Mouse (Mus musculus): Measurements from ENCODE around the gene Alg12. TPM values are rescaled to one million over a fixed set of nuclear protein-coding genes. Genes with fewer than 3 reads are reported as not detected.
A peak's percentile ranks its signal among the peaks of the same experiment; 100 is the strongest.
"Not testable (repeated sequence)": the region's sequence is repeated elsewhere in the genome, so short reads cannot be mapped to it uniquely, and the experiment has no call there.

The Alg12 gene
- total RNA-seq, 2 experiments from 2014 or later: 13.0 to 16.3 TPM

DNA sequence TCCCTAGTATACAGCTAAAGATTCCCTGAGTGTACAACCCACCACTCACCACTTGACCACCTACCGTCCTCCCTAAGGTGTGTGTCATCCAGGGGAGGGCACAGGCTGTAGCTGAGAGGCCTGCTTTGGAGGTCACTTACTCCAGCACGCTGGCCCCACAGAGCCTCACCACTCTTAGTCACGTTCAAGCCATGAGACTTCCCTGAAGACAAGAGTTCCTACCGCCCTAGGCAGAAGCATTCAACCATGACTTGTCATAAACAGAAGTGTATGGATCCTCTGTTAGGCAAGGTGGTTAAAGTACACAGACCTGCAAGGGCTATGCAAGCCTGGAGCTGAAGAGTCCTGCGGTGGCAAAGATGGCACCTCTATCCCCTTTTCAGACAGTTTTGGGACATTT is 11.6 kb upstream of the Alg12 start:
- no peak for DNase-seq

GRCm38 (mm10) chr15:88829791-88830440 is 10.8 kb upstream of the Alg12 start:
- DNase-seq: no peak

- DNase-seq: peak; percentile 81 to 83
Observed at GRCm38 (mm10) chr15:88828800-88829705, 9.9 kb upstream of the Alg12 start.

GRCm38 (mm10) chr15:88827991-88828799 is 9.1 kb upstream of the Alg12 start:
- DNase-seq: peak in 1 of 2 experiments; percentile 13

GRCm38 (mm10) chr15:88827466-88827865 is 8.3 kb upstream of the Alg12 start:
- DNase-seq: no peak

DNA sequence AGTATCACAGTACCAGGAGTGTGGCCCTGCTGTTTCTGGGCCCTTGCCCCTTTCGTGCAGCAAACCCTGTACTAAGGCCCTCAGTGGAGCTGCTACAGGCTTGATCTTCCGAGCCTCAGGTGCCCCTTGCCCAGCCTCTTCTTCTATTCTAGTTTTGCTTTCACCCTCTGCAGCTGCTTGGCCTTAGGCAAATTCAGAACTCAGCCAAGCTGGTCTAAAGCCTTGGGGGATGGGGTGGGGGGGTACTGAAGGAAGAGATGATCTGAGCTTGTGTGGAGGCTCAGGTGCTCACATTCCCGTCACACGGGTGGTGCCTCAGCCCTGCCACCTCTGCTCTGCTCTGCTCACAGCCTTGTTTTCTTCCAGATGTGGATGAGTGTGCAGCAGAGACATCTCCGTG is 4.3 kb upstream of the Alg12 start:
- no peak for DNase-seq

DNA sequence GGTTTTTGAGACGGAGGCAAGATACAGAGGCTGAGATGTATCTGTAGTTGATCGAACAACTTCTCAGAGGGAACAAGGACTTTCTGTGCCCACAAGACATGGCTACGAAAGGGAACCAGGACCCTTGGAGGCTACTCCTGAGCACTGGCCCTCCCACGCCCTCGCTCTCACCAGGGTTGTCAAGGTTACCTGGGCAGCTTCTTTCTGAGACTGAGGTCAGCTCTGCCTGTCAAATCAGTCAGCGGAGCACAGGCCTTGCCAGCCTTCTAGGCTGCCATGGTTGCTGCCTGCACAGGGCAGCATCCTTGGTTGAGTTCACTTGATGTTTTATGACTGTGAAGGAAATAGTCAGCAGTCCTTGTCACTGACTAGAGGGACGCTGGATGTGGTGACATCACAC is 3.4 kb upstream of the Alg12 start:
- no peak for DNase-seq

GRCm38 (mm10) chr15:88821403-88821802 is 2.3 kb upstream of the Alg12 start:
- DNase-seq: no peak

GRCm38 (mm10) chr15:88819906-88820303 is 787 bp upstream of the Alg12 start:
- DNase-seq: no peak

- no peak for DNase-seq
Observed at GRCm38 (mm10) chr15:88815196-88815700, 3.9 kb downstream of the Alg12 start.

DNA sequence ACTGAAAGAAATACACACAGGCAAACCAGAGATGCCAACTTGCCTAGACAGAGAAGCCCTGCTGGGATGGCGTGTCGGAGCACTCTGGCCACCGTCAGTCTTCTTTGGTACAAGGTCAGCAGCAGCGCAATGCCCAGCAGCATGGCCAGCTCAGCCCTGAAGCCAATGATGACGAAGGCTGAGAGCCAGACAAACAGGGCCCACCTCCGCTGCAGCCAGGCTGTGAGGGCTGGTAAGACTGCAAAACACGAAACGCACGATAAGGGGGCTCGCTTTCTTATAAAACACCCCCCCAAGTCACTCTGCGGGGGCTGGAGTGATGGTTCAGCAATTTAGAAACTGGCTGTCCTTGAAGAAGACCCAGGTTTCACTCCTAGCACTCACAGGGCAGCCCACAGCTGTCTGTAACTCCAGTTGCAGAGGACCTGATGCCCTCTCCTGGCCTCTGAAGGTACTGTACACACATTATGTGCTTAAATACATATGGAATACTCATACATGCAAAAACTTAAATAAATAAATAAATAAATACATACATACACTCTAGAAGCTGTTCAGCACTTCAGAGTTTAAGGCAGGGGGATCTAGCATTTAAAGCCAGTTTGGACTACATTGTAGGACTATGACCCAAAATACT is 4.6 kb downstream of the Alg12 start:
- no peak for DNase-seq

GRCm38 (mm10) chr15:88813873-88814272 is 5.2 kb downstream of the Alg12 start:
- not testable (repeated sequence) for DNase-seq

GRCm38 (mm10) chr15:88813262-88813661 is 5.9 kb downstream of the Alg12 start:
- no peak for DNase-seq

DNA sequence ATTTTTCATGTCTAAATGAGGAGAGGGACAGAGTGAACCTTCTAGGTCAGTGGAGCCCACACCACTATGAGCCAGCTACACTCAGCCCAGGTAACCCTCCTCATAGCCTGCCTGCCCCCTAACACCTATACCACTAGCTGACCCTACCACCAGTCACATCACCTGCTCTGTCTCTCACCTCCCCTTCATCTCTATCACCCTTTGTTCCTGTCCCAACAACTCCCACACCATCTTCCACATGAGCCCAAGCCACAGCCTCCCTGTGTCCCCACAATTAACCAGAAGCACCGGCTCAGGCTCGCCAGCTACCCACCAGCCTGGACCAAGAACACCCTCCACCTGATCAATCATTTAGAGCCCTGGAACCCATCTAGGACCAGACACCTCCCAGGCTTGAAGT is 8.7 kb downstream of the Alg12 start:
- DNase-seq: no peak

DNA sequence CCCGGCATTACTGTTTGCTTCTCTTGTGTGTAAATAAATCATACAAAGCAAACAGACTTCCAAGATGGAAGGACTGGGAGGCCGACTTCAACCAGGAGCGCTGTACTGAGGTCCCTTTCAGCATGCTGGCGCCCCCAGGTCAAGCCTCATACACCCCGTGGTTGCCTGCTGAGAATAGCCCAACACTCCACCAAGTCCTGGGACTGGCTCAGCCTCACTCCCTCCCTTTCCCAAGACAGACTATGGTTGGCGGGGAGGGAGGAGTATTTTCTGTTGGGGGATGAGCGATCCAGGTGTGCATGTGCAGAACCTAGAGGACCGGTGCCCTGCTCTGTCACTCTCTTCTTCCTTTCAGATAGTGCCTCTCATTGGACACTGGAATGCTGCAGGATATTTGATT is 11.0 kb downstream of the Alg12 start:
- no peak for DNase-seq

- DNase-seq: no peak
Observed at GRCm38 (mm10) chr15:88802348-88802747, 16.8 kb downstream of the Alg12 start.

GRCm38 (mm10) chr15:88801903-88802302 is 17.2 kb downstream of the Alg12 start:
- DNase-seq: no peak

GRCm38 (mm10) chr15:88800921-88801354 is 18.2 kb downstream of the Alg12 start:
- DNase-seq: no peak

- no peak for DNase-seq
Observed at GRCm38 (mm10) chr15:88799950-88800371, 19.2 kb downstream of the Alg12 start.

DNA sequence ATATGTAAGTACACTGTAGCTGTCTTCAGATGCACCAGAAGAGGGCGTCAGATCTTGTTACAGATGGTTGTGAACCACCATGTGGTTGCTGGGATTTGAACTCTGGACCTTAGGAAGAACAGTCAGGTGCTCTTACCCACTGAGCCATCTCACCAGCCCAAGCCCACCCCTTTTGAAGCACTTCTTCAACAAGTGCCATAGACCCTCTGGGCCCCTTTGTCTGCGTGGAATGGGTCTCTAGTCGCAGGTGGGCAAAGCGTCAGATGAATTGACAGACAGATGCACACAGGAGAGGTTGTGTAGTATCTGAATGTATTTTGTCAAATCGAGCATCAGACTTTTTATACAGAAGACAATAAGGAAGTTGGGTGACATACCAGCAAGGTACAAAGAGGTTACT is 24.4 kb downstream of the Alg12 start:
- not testable (repeated sequence) for DNase-seq

- no peak for DNase-seq
Observed at GRCm38 (mm10) chr15:88792140-88792850, 26.8 kb downstream of the Alg12 start.

Data from layer of hippocampus, postnatal 36 days (tissue).